Mouse (Mus musculus) lung, embryonic 14.5 days (tissue): ENCODE measurements around the gene Pcsk4. TPM values are rescaled to one million over a fixed set of nuclear protein-coding genes. Genes with fewer than 3 reads are reported as not detected.

ENCODE experiments used
- ATAC-seq: fragments of 200-750 bp; cut with Nextera tagmentation; 2 replicates; pipeline ENCODE4 v1.8.0; 2017; ENCODE audit warnings: mild to moderate bottlenecking, moderate TSS enrichment, moderate library complexity; ENCODE audit not compliant: insufficient read depth
- DNase-seq: peaks from one replicate; pipeline ENCODE4 v3.0.0-alpha.2; 2015
- H3K27ac ChIP-seq: fragments of 300-500 bp; sonication (generic); 2 replicates; pipeline ENCODE4 v1.5.1; 2014; ENCODE audit warnings: low read depth, mild to moderate bottlenecking, moderate library complexity
- H3K27me3 ChIP-seq: fragments of 300-500 bp; sonication (generic); 2 replicates; pipeline ENCODE4 v1.6.1; 2014; ENCODE audit warnings: low read length, control low read depth; ENCODE audit not compliant: insufficient read depth
- H3K36me3 ChIP-seq: fragments of 300-500 bp; sonication (generic); 2 replicates; pipeline ENCODE4 v1.6.1; 2014; ENCODE audit warnings: control low read depth; ENCODE audit not compliant: insufficient read depth
- H3K4me1 ChIP-seq: fragments of 300-500 bp; sonication (generic); 2 replicates; pipeline ENCODE4 v1.6.1; 2014; ENCODE audit warnings: antibody characterized with exemption, control low read depth; ENCODE audit not compliant: insufficient read depth
- H3K4me2 ChIP-seq: fragments of 300-500 bp; sonication (generic); 2 replicates; pipeline ENCODE4 v1.6.1; 2014; ENCODE audit warnings: mild to moderate bottlenecking
- H3K4me3 ChIP-seq: fragments of 300-500 bp; sonication (generic); 2 replicates; pipeline ENCODE4 v1.5.1; 2014; ENCODE audit warnings: low read depth, low read length
- H3K9ac ChIP-seq: fragments of 300-500 bp; sonication (generic); 2 replicates; pipeline ENCODE4 v1.6.1; 2014
- H3K9me3 ChIP-seq: fragments of 300-500 bp; sonication (generic); 2 replicates; pipeline ENCODE4 v1.6.1; 2016; ENCODE audit warnings: low read depth, low read length, control low read depth
- CTCF ChIP-seq: IDR thresholded peaks from 2 replicates; pipeline ENCODE4 v1.5.1; 2016; ENCODE audit warnings: antibody characterized with exemption, low read depth
- WGBS: fragments of 180-500 bp; shearing (Covaris S2); extraction: QIAGEN DNeasy Blood & Tissue Kit; methylation state at CpG from one replicate; pipeline ENCODE4 v1.1.7; 2014; 5-methylcytosine and 5-hydroxymethylcytosine counted together
- polyA plus RNA-seq: library from polyadenylated mRNA; unstranded; fragments of >200 nt; fragmentation: Nextera tagmentation; extraction: Ambion mirVana; gene quantifications from 2 replicates; pipeline ENCODE4 v1.2.1, GENCODE M21; 2014

Gene Pcsk4
- polyA plus RNA-seq, 1 experiment from 2014 or later: 4.2 TPM

DNA sequence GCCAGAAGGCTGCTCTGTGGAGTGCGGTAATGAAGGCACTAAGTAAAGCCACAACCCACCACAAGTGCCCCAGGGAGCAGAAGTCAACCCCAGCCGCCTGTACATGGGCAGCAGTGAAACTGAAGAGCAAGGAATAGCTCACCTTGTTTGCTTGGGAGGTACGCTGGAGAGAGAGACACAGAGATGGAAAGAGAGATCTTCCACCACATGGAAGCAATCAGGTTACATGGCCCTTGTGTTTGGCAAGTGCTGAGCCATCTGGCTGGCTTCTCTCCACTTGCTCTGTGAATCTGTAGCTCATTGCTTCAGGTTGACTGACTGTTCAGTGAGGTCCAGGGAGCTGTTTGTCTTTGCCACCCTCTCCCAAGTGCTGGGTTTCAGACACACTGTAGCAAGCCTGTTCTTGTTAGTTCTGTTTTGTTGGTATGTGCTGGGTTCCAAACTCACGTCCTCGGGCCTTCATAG, 3.3 kb upstream of the Pcsk4 start:
- whole genome bisulfite sequencing: 75% methylated on average over 5 of the region's 5 CpGs
- ATAC-seq: no peak
- Histone ChIP-seq H3K36me3 (no peaks in the 10 kb centered on the region), H3K9me3 (no peaks in the 10 kb centered on the region), H3K27ac (no peak overlapping the region), H3K4me2 (no peak overlapping the region), H3K9ac (no peak overlapping the region), H3K4me1 (0 out of 2 replicates have a peak, but pooled peaks cover 9% of the 10 kb centered on the region), H3K27me3 (peaks cover 2% of the 10 kb centered on the region; the same call in 1 of the 2 replicates), H3K4me3 (no peak overlapping the region)
- no peak for DNase-seq
- no peak for TF ChIP-seq CTCF

DNA sequence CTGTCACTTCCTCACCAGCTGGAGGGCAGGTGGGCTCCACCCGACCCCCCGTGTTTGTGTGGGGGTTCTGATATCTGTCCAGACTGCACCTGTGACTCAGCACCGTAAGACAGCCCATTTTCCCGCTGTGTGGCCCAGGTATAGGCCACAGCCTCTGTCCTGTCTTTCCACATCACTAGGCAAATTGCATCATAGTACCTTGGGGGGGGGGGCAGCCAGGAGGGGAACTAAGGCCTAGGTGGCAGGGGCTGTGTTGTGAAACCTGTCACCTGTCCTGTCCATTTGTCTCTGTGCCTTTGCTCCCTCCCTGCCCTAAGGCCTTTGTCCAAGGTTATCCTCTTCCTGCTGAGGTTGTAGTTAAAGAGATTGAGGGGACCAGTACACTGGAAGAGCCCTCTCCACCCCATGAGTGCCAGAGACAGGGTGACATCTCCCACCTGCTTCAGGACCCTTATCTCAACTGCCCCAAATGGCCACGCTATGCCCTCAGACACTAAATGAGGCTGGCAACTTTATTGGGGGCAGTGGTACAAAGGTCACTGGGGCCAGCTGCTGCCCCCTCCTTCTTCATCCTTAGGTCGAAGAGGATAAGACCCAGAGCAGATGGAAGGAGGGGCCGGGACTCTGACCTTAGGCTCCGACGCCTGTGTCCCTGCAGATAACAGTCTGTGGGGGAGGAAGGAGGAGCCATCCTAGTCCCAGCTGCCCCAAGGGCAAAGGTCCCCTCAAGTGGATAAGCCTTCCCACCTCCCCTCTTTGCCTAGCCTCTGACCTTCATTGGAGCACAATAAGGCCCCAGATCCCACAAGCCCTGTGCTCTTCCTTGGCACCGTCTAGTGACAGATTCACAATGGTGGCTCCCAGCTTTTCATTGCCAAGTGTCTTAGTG, 2.6 kb upstream of the Pcsk4 start:
- no peak overlapping the region for H3K9ac ChIP-seq
- H3K4me2 ChIP-seq: peak overlapping the region; percentile 92
- H3K27me3 ChIP-seq: peaks cover 2% of the 10 kb centered on the region; the same call in 1 of the 2 replicates
- H3K9me3 ChIP-seq: no peaks in the 10 kb centered on the region
- H3K4me3 ChIP-seq: no peak overlapping the region
- 0 out of 2 replicates have a peak, but pooled peaks cover 9% of the 10 kb centered on the region for H3K4me1 ChIP-seq
- H3K27ac ChIP-seq: no peak overlapping the region
- ATAC-seq (no peak), DNase-seq (no peak)
- TF ChIP-seq CTCF: no peak
- H3K36me3 ChIP-seq: no peaks in the 10 kb centered on the region
- WGBS: 41% methylated on average over 10 of the region's 10 CpGs

DNA sequence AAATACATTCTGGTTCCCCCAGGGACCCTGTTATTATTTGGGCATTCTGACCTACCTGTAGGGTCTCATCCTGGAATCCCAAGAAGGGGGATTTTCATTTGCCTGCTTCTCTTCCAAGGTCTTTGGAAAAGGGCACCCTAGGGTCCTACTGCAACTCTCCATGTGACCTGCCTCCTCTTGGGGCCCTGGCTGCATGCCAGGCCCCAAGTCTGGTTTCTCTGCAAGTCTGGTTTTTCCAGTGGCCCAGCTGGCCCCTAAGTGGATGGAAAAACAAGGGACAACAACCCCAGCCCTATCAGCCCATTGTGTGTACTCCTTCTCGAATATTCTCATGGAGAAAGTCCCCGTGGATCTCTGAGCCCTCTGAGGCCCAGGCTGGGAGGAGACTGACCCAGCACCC, 1.6 kb upstream of the Pcsk4 start:
- 0 out of 2 replicates have a peak, but pooled peaks cover 9% of the 10 kb centered on the region for H3K4me1 ChIP-seq
- no peaks in the 10 kb centered on the region for H3K36me3 ChIP-seq
- TF ChIP-seq CTCF: no peak
- peaks cover 2% of the 10 kb centered on the region; the same call in 1 of the 2 replicates for H3K27me3 ChIP-seq
- H3K4me2 ChIP-seq: peak overlapping the region; percentile 92
- H3K4me3 ChIP-seq: peak overlapping the region; percentile 45
- ATAC-seq (no peak), DNase-seq (peak; percentile 48)
- peak overlapping the region; percentile 41; the same call in 1 of the 2 replicates for H3K9ac ChIP-seq
- H3K9me3 ChIP-seq: no peaks in the 10 kb centered on the region
- H3K27ac ChIP-seq: no peak overlapping the region
- WGBS: 56% methylated on average over 2 of the region's 2 CpGs

DNA sequence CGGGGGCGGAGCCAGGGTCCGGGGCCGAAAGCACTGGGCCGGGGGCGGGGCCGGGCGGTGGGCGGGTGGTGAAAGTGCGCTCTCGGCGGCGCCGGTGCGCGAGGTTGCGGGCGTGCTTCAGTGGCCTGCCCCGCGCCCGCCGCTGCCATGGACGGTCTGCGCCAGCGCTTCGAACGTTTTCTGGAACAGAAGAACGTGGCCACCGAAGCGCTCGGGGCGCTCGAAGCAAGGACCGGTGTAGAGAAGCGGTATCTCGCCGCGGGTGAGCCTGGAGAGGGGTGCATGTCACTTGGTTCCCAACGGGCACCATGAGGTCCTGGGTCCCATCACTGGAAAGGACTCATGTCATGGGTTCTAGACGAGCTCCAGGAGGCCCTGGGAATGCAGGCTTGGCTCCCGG, 786 bp upstream of the Pcsk4 start:
- ATAC-seq (no peak; the same call in 1 of the 2 replicates), DNase-seq (no peak)
- Histone ChIP-seq H3K4me3 (peak overlapping the region; percentile 45), H3K9me3 (no peaks in the 10 kb centered on the region), H3K9ac (peak overlapping the region; percentile 41; the same call in 1 of the 2 replicates), H3K36me3 (no peaks in the 10 kb centered on the region), H3K27ac (peak overlapping the region; percentile 20; the same call in 1 of the 2 replicates), H3K4me1 (0 out of 2 replicates have a peak, but pooled peaks cover 9% of the 10 kb centered on the region), H3K4me2 (peak overlapping the region; percentile 92), H3K27me3 (peaks cover 2% of the 10 kb centered on the region; the same call in 1 of the 2 replicates)
- TF ChIP-seq CTCF: no peak
- WGBS: 2% methylated on average over 41 of the region's 41 CpGs

DNA sequence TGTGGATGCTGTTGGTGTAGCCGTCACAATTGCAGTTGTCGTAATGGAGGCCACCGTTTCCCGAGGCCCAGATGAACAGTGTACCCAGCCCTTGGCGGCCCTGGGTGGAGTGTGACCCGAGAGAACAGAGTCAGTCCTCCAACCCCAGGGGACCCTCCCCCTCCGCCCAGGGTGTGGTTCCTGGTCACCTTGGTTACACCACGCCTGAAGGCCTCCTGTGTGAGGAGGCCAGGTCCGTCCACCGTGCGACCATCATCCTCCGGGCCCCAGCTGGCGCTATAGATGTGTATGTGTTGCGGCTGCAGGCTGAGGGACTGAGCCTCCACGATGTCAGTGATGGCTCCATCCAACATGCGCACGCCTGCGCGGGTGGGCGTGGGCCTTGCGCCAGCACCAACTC, 4.3 kb downstream of the Pcsk4 start:
- no peak for TF ChIP-seq CTCF
- no peak for ATAC-seq
- no peaks in the 10 kb centered on the region for H3K27me3 ChIP-seq
- no peaks in the 10 kb centered on the region for H3K36me3 ChIP-seq
- DNase-seq: no peak
- H3K4me1 ChIP-seq: 0 out of 2 replicates have a peak, but pooled peaks cover 5% of the 10 kb centered on the region
- H3K4me2 ChIP-seq: no peak overlapping the region
- H3K4me3 ChIP-seq: no peak overlapping the region
- no peaks in the 10 kb centered on the region for H3K9me3 ChIP-seq
- H3K27ac ChIP-seq: no peak overlapping the region
- 79% methylated on average over 21 of the region's 21 CpGs for WGBS
- H3K9ac ChIP-seq: no peak overlapping the region

DNA sequence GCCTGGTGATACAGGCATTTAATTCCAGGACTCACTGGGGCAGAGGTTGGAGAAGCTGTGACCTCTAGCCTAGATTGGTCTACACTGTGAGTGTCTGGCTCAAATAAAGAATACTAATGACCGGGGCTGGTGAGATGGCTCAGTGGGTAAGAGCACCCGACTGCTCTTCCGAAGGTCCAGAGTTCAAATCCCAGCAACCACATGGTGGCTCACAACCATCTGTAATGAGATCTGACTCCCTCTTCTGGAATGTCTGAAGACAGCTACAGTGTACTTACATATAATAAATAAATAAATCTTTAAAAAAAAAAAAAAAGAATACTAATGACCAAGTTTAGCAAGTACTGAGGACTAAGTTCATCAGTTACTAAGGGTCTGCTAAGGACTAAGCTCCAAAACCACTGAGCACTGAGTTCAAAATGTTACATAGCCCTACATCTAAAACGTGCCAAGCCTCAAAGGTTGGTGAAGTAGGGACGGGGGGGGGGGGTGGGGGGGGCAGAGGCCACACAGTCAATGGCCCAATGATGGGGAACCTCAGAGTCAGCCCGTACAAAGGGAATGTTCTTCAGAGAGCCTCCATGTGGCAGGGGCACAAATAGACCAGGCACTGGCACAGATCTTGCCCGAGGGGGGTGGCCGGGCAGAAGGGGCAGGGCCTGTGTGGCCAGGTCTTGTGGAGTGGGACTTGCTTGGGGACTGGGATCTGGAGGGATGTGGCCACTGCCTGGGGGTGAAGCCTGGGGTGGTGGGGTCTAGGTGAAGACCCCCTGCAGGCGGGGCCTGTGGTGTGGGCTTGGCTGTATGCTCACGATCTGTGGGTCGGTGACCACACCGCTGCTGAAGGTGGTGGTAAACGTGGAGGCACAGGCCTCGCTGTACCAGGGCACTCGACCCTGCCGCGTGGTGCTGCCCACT, 4.9 kb downstream of the Pcsk4 start:
- peak overlapping the region; percentile 52; the same call in 1 of the 2 replicates for H3K4me3 ChIP-seq

More for the DNA sequence above, 4.9 kb downstream of the Pcsk4 start:
- ATAC-seq: no peak
- DNase-seq: no peak
- no peak overlapping the region for H3K9ac ChIP-seq
- no peaks in the 10 kb centered on the region for H3K9me3 ChIP-seq
- no peak for TF ChIP-seq CTCF
- no peak overlapping the region for H3K27ac ChIP-seq
- WGBS: 78% methylated on average over 17 of the region's 17 CpGs
- 0 out of 2 replicates have a peak, but pooled peaks cover 6% of the 10 kb centered on the region for H3K4me1 ChIP-seq
- no peaks in the 10 kb centered on the region for H3K36me3 ChIP-seq
- H3K27me3 ChIP-seq: no peaks in the 10 kb centered on the region
- H3K4me2 ChIP-seq: peak overlapping the region; percentile 98
